In the genomic region with DNA sequence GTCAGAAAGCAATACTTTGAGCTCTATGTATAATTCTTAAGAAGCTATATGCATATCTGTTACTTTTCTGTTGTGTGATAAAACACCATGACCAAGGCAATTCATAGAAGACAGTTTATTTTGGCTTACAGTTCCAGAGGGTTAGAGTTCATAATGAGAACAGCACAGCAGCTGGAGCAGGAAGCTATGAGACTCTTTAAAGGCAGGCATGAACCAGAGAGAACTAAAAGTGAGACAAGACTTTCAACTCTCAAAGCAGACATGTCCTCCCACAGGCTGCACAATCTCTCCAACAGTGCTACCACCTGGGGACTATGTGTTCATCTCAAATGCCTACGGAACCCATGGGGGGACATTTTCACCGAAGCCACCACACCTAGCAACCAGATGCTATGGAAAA, we compare ENCODE assay signal across 16 mouse cellular contexts. TPM values are rescaled to one million over a fixed set of nuclear protein-coding genes. Genes with fewer than 3 reads are reported as not detected.
DNase-seq lines count a peak whose midpoint lies in the region; ATAC-seq and TF ChIP-seq lines count a peak whose summit lies in the region.
"Had no signal": no experiment of that assay in that cellular context is flagged by ENCODE, and none has a peak within 500 bp of the region (broad histone marks: within the 10 kb centered on the region; RNA-seq: fewer than 3 reads in every experiment).

No protein-coding gene starts in this region.

- no peak overlapping the region for H3K4me3 ChIP-seq in heart, embryonic 15.5 days
- peak overlapping the region; percentile 92 for H3K4me3 ChIP-seq in midbrain, embryonic 10.5 days
- H3K4me3 ChIP-seq in midbrain, embryonic 13.5 days (replicated peaks): no peak overlapping the region
- 0 out of 2 replicates have a peak overlapping the region, but pooled peaks have one; percentile 1 for H3K4me3 ChIP-seq in bone marrow macrophage, adult 2 months (ENCODE audit: insufficient read depth, low read length)
- peak overlapping the region; percentile 63 to 65 for H3K4me3 ChIP-seq in liver, embryonic 14.5 days (ENCODE audit: insufficient read depth in 1 of 2, low read depth in 2 of 2, low read length in 2 of 2)
- H3K4me3 ChIP-seq: gastrocnemius, adult 2 months; lung, embryonic 15.5 days had no signal

- H3K4me1 ChIP-seq in heart, embryonic 15.5 days (replicated peaks): peaks cover 13% of the 10 kb centered on the region
- peaks cover 36% of the 10 kb centered on the region for H3K4me1 ChIP-seq in midbrain, embryonic 10.5 days
- peaks cover 26% of the 10 kb centered on the region for H3K4me1 ChIP-seq in midbrain, embryonic 13.5 days (replicated peaks)
- H3K4me1 ChIP-seq in bone marrow macrophage, adult 2 months (ENCODE audit: control insufficient read depth, insufficient read depth, low read length): peaks cover 7% of the 10 kb centered on the region
- H3K4me1 ChIP-seq in liver, embryonic 14.5 days (replicated peaks; ENCODE audit: control insufficient read depth in 2 of 2, insufficient read depth in 2 of 2, low read length in 1 of 2): peaks cover 12 to 18% of the 10 kb centered on the region in 2 experiments; a peak in 3 of 4 replicates

- peaks cover 24% of the 10 kb centered on the region for H3K36me3 ChIP-seq in heart, embryonic 15.5 days
- peaks cover 81% of the 10 kb centered on the region for H3K36me3 ChIP-seq in midbrain, embryonic 10.5 days
- peaks cover 26% of the 10 kb centered on the region for H3K36me3 ChIP-seq in midbrain, embryonic 13.5 days
- H3K36me3 ChIP-seq in liver, embryonic 14.5 days (replicated peaks; ENCODE audit: control insufficient read depth, insufficient read depth, low read depth): peaks cover 72% of the 10 kb centered on the region

- no peak overlapping the region for H3K9ac ChIP-seq in heart, embryonic 15.5 days
- H3K9ac ChIP-seq in midbrain, embryonic 13.5 days (replicated peaks): no peak overlapping the region
- H3K9ac ChIP-seq in liver, embryonic 14.5 days (replicated peaks): peak overlapping the region; percentile 69
- H3K9ac ChIP-seq: lung, embryonic 15.5 days had no signal

- 80% methylated on average over 2 of the region's 2 CpGs for WGBS in heart, embryonic 15.5 days
- 88% methylated on average over 2 of the region's 2 CpGs for WGBS in midbrain, embryonic 10.5 days
- WGBS in midbrain, embryonic 13.5 days: 90% methylated on average over 2 of the region's 2 CpGs
- 77% methylated on average over 2 of the region's 2 CpGs for WGBS in liver, embryonic 14.5 days (ENCODE audit: insufficient replicate concordance)

- no peak for TF ChIP-seq EP300 in liver, embryonic 14.5 days (IDR thresholded peaks at IDR 0.05; ENCODE audit: low read depth)

- no peak for TF ChIP-seq CTCF in bone marrow macrophage, adult 2 months (IDR thresholded peaks at IDR 0.05; ENCODE audit: low read depth, low read length)
- TF ChIP-seq CTCF in liver, embryonic 14.5 days (IDR thresholded peaks at IDR 0.05; ENCODE audit: low read depth): no peak

- H3K9me3 ChIP-seq in heart, embryonic 15.5 days (replicated peaks): no peaks in the 10 kb centered on the region
- no peaks in the 10 kb centered on the region; the same call in 1 of the 2 replicates for H3K9me3 ChIP-seq in midbrain, embryonic 10.5 days (replicated peaks)
- H3K9me3 ChIP-seq in midbrain, embryonic 13.5 days: no peaks in the 10 kb centered on the region
- no peaks in the 10 kb centered on the region for H3K9me3 ChIP-seq in liver, embryonic 14.5 days (ENCODE audit: control insufficient read depth, low read length)
- H3K9me3 ChIP-seq: lung, embryonic 15.5 days had no signal

- H3K4me2 ChIP-seq in heart, embryonic 15.5 days: 0 out of 2 replicates have a peak overlapping the region, but pooled peaks have one; percentile 47
- no peak overlapping the region for H3K4me2 ChIP-seq in midbrain, embryonic 13.5 days (replicated peaks)
- peak overlapping the region; percentile 86 for H3K4me2 ChIP-seq in liver, embryonic 14.5 days (ENCODE audit: low read depth)

- no peaks in the 10 kb centered on the region for H3K27me3 ChIP-seq in heart, embryonic 15.5 days
- no peaks in the 10 kb centered on the region for H3K27me3 ChIP-seq in midbrain, embryonic 10.5 days (ENCODE audit: low read depth, poor library complexity, severe bottlenecking)
- no peaks in the 10 kb centered on the region for H3K27me3 ChIP-seq in midbrain, embryonic 13.5 days
- no peaks in the 10 kb centered on the region for H3K27me3 ChIP-seq in liver, embryonic 14.5 days (ENCODE audit: control insufficient read depth, insufficient read depth, low read length)
- H3K27me3 ChIP-seq: lung, embryonic 15.5 days had no signal

- DNase-seq in heart, adult 11 months: no peak
- no peak for DNase-seq in midbrain, embryonic 10.5 days (ENCODE audit: low spot score)
- no peak for DNase-seq in liver, embryonic 14.5 days (ENCODE audit: low read depth in 3 of 3, low spot score in 3 of 3)
- DNase-seq in c-Kit-positive CD71-positive TER-119-positive erythroid progenitor cells, embryonic 14.5 days (ENCODE audit: low spot score): no peak
- no peak for DNase-seq in left cerebral cortex, adult 11 months (ENCODE audit: low spot score)
- DNase-seq: adrenal gland, adult 2 months; cerebellum, adult 18-20 months; gastrocnemius, adult 2 months; layer of hippocampus, adult 9-11 months; spleen, adult 18-20 months; thymus, postnatal 25 days had no signal

- no peak for TF ChIP-seq POLR2A in bone marrow macrophage, adult 2 months (IDR thresholded peaks at IDR 0.05; ENCODE audit: borderline replicate concordance, low read depth, low read length)

- ATAC-seq in heart, embryonic 15.5 days (replicated peaks; ENCODE audit: insufficient number of reproducible peaks, insufficient read depth, low FRiP score, low read depth): no peak
- ATAC-seq in midbrain, embryonic 13.5 days: no peak
- ATAC-seq in liver, embryonic 14.5 days (ENCODE audit: insufficient read depth): no peak
- ATAC-seq: intestine, embryonic 16.5 days had no signal

- no peak overlapping the region for H3K27ac ChIP-seq in heart, embryonic 15.5 days
- H3K27ac ChIP-seq in midbrain, embryonic 10.5 days (replicated peaks): no peak overlapping the region
- H3K27ac ChIP-seq in midbrain, embryonic 13.5 days: no peak overlapping the region
- H3K27ac ChIP-seq in bone marrow macrophage, adult 2 months (ENCODE audit: insufficient read depth, low read depth, low read length): no peak overlapping the region; the same call in 1 of the 2 replicates
- H3K27ac ChIP-seq in liver, embryonic 14.5 days: peak overlapping the region; percentile 45
- H3K27ac ChIP-seq: gastrocnemius, adult 2 months; lung, embryonic 15.5 days had no signal

RNA-seq across cellular contexts. Expression of a gene that starts 4.5 kb away (rescaled TPM):
- 62.9 and 67.1 TPM in 2 replicates for polyA plus RNA-seq in heart, embryonic 15.5 days (2015; fragmentation: Nextera tagmentation; extraction: Ambion mirVana)
- polyA plus RNA-seq in midbrain, embryonic 10.5 days (2016; fragmentation: Nextera tagmentation; extraction: Ambion mirVana): 185 and 208 TPM in 2 replicates
- 77.0 and 80.6 TPM in 2 replicates for polyA plus RNA-seq in midbrain, embryonic 13.5 days (2015; fragmentation: Nextera tagmentation; extraction: Ambion mirVana)
- polyA plus RNA-seq in bone marrow macrophage, adult 2 months (2012; ENCODE audit: insufficient read depth, insufficient read length, missing spikeins): 22.1 and 23.7 TPM in 2 replicates
- polyA plus RNA-seq in liver, embryonic 14.5 days (2012; rRNA removed): 20.1 and 39.0 TPM in 2 replicates
- 121 and 136 TPM in 2 replicates for polyA plus RNA-seq in liver, embryonic 14.5 days (2014; fragmentation: Nextera tagmentation; extraction: Ambion mirVana)

RNA-seq across cellular contexts. Expression of a gene that starts 35.6 kb away (rescaled TPM):
- polyA plus RNA-seq in heart, embryonic 15.5 days (2015; fragmentation: Nextera tagmentation; extraction: Ambion mirVana): 147 and 160 TPM in 2 replicates
- polyA plus RNA-seq in midbrain, embryonic 10.5 days (2016; fragmentation: Nextera tagmentation; extraction: Ambion mirVana): 180 and 183 TPM in 2 replicates
- polyA plus RNA-seq in midbrain, embryonic 13.5 days (2015; fragmentation: Nextera tagmentation; extraction: Ambion mirVana): 91.4 and 94.1 TPM in 2 replicates
- 94.1 and 100 TPM in 2 replicates for polyA plus RNA-seq in bone marrow macrophage, adult 2 months (2012; ENCODE audit: insufficient read depth, insufficient read length, missing spikeins)
- 18.6 and 50.6 TPM in 2 replicates for polyA plus RNA-seq in liver, embryonic 14.5 days (2012; rRNA removed)
- polyA plus RNA-seq in liver, embryonic 14.5 days (2014; fragmentation: Nextera tagmentation; extraction: Ambion mirVana): 124 and 143 TPM in 2 replicates

RNA-seq across cellular contexts. Expression of a gene that starts 35.7 kb away (rescaled TPM):
- polyA plus RNA-seq in heart, embryonic 15.5 days (2015; fragmentation: Nextera tagmentation; extraction: Ambion mirVana): 8.4 and 10.0 TPM in 2 replicates
- polyA plus RNA-seq in midbrain, embryonic 10.5 days (2016; fragmentation: Nextera tagmentation; extraction: Ambion mirVana): 19.8 and 20.7 TPM in 2 replicates
- polyA plus RNA-seq in midbrain, embryonic 13.5 days (2015; fragmentation: Nextera tagmentation; extraction: Ambion mirVana): 10.0 and 11.4 TPM in 2 replicates
- polyA plus RNA-seq in bone marrow macrophage, adult 2 months (2012; ENCODE audit: insufficient read depth, insufficient read length, missing spikeins): 10.6 and 13.6 TPM in 2 replicates
- polyA plus RNA-seq in liver, embryonic 14.5 days (2012; rRNA removed): 7.8 and 9.7 TPM in 2 replicates
- polyA plus RNA-seq in liver, embryonic 14.5 days (2014; fragmentation: Nextera tagmentation; extraction: Ambion mirVana): 6.2 and 6.4 TPM in 2 replicates

Comparison
In these comparisons a context has a peak if more than half of its experiments do, and no peak if none do; other contexts are left out.
1. H3K4me3 ChIP-seq: peak in midbrain, embryonic 10.5 days (single experiment), bone marrow macrophage, adult 2 months (single experiment) and liver, embryonic 14.5 days (2 of 2); none in heart, embryonic 15.5 days (single experiment) and midbrain, embryonic 13.5 days (single experiment).